ENCODE assay signal across 29 mouse cellular contexts in genomic region chr7:27111987-27112386, GRCm38 (mm10). TPM values are rescaled to one million over a fixed set of nuclear protein-coding genes. Genes with fewer than 3 reads are reported as not detected.
"Had no signal": no experiment of that assay in that cellular context is flagged by ENCODE, and none has a peak within 500 bp of the region (broad histone marks: within the 10 kb centered on the region; RNA-seq: fewer than 3 reads in every experiment).

No protein-coding gene starts in this region.

- H3K36me3 ChIP-seq: heart, embryonic 13.5 days; heart, embryonic 15.5 days; hindbrain, embryonic 13.5 days; hindbrain, embryonic 15.5 days; kidney, embryonic 15.5 days; limb, embryonic 12.5 days had no signal

- H3K9ac ChIP-seq: forebrain, postnatal 0 days; heart, embryonic 13.5 days; heart, embryonic 15.5 days; hindbrain, embryonic 13.5 days; hindbrain, embryonic 15.5 days; kidney, embryonic 15.5 days; limb, embryonic 12.5 days had no signal

- H3K4me1 ChIP-seq: heart, embryonic 13.5 days; heart, embryonic 15.5 days; hindbrain, embryonic 13.5 days; hindbrain, embryonic 15.5 days; kidney, embryonic 15.5 days; limb, embryonic 12.5 days had no signal

- H3K27ac ChIP-seq: heart, adult 2 months; heart, embryonic 13.5 days; heart, embryonic 15.5 days; hindbrain, embryonic 13.5 days; hindbrain, embryonic 15.5 days; hindbrain, postnatal 0 days; kidney, embryonic 15.5 days; kidney, postnatal 0 days; limb, embryonic 12.5 days had no signal

- H3K9me3 ChIP-seq: heart, embryonic 15.5 days; hindbrain, embryonic 15.5 days; kidney, embryonic 15.5 days; limb, embryonic 12.5 days had no signal

- H3K4me2 ChIP-seq: heart, embryonic 11.5 days; heart, embryonic 13.5 days; heart, embryonic 15.5 days; hindbrain, embryonic 13.5 days; hindbrain, embryonic 15.5 days; kidney, embryonic 15.5 days; limb, embryonic 12.5 days had no signal

- H3K4me3 ChIP-seq: heart, adult 2 months; heart, embryonic 13.5 days; heart, embryonic 15.5 days; hindbrain, embryonic 13.5 days; hindbrain, embryonic 15.5 days; kidney, embryonic 15.5 days; limb, embryonic 12.5 days had no signal

- DNase-seq: forebrain, postnatal 0 days; gastrocnemius, postnatal 14 days; gastrocnemius, postnatal 36 days; heart, adult 11 months; heart, adult 2 months; heart, postnatal 14 days; heart, postnatal 36 days; kidney, adult 11 months; kidney, adult 2 months; kidney, adult 9 months; kidney, postnatal 14 days; kidney, postnatal 36 days; layer of hippocampus, adult 9-11 months; layer of hippocampus, postnatal 36 days; left cerebral cortex, postnatal 4 days had no signal

- ATAC-seq: forebrain, postnatal 0 days; hindbrain, postnatal 0 days; intestine, embryonic 16.5 days had no signal

- H3K27me3 ChIP-seq: heart, embryonic 13.5 days; heart, embryonic 15.5 days; hindbrain, embryonic 13.5 days; hindbrain, embryonic 15.5 days; kidney, embryonic 15.5 days had no signal

RNA-seq across cellular contexts. Expression of gene Cyp2f2, which starts 7.7 kb away (rescaled TPM):
- polyA plus RNA-seq: heart, embryonic 11.5 days; heart, embryonic 13.5 days; hindbrain, embryonic 11.5 days; hindbrain, embryonic 15.5 days; intestine, embryonic 14.5 days; kidney, embryonic 15.5 days; limb, embryonic 12.5 days had no signal

RNA-seq across cellular contexts. Expression of gene Cyp2t4, which starts 41.5 kb away (rescaled TPM):
- polyA plus RNA-seq: heart, adult 2 months; heart, embryonic 11.5 days; heart, embryonic 15.5 days; heart, postnatal 0 days; hindbrain, embryonic 11.5 days; kidney, adult 2 months; kidney, embryonic 15.5 days; kidney, postnatal 0 days; large intestine, adult 2 months; limb, embryonic 12.5 days had no signal
